Mouse (Mus musculus) small intestine, adult 10 weeks (tissue): ENCODE measurements around the gene Cldn5. TPM values are rescaled to one million over a fixed set of nuclear protein-coding genes. Genes with fewer than 3 reads are reported as not detected.

Source experiments
- polyA plus RNA-seq: library from polyadenylated mRNA; stranded (reverse); fragments of 350-450 nt; fragmentation: Illumina TruSeq; extraction: RNeasy Lipid Tissue Mini Kit (QIAGEN cat#74804); gene quantifications from one replicate; pipeline ENCODE4 v1.2.3, GENCODE M21; 2014; ENCODE audit warnings: low replicate concordance

Gene Cldn5
- polyA plus RNA-seq, result not detected

GRCm38 (mm10) chr16:18776556-18777100 is at the start of gene Cldn5:
Gene Cldn5 (plus strand): TSS chr16:18776847.

GRCm38 (mm10) chr16:18811468-18812384 is 35.1 kb downstream of the Cldn5 start, which contains the start of the genes Ufd1 and Cdc45:
Gene Ufd1 (plus strand): TSS chr16:18811779.
Gene Cdc45 (minus strand): TSS chr16:18811987.

Other genes starting within 250 kb of the Cldn5 start
- not detected for gene Tbx1, start 186.2 kb upstream of the Cldn5 start, polyA plus RNA-seq
- gene Gp1bb, start 154.4 kb upstream of the Cldn5 start, polyA plus RNA-seq, result not detected
- gene Gm49601, start 150.4 kb upstream of the Cldn5 start, polyA plus RNA-seq, result not detected
- 2.1 TPM for gene Sept5, start 146.9 kb upstream of the Cldn5 start, polyA plus RNA-seq
- 58.8 TPM for gene Ufd1, start 34.9 kb downstream of the Cldn5 start, polyA plus RNA-seq
- 2.1 TPM for gene Cdc45, start 35.1 kb downstream of the Cldn5 start, polyA plus RNA-seq
- gene 2510002D24Rik, start 59.7 kb downstream of the Cldn5 start, polyA plus RNA-seq, result 5.1 TPM
- not detected for gene Gm28539, start 59.7 kb downstream of the Cldn5 start, polyA plus RNA-seq
- 56.1 TPM for gene Mrpl40, start 100.0 kb downstream of the Cldn5 start, polyA plus RNA-seq
- gene Hira, start 100.2 kb downstream of the Cldn5 start, polyA plus RNA-seq, result 15.2 TPM